Mouse (Mus musculus) neural tube, embryonic 11.5 days (tissue): ENCODE data around the gene Fxyd5. TPM values are rescaled to one million over a fixed set of nuclear protein-coding genes. Genes with fewer than 3 reads are reported as not detected.

ENCODE experiments used
- ATAC-seq: fragments of 200-750 bp; cut with Nextera tagmentation; 2 replicates; pipeline ENCODE4 v1.8.0; 2017; ENCODE audit warnings: moderate number of reproducible peaks, mild to moderate bottlenecking, moderate TSS enrichment, moderate library complexity; ENCODE audit not compliant: insufficient read depth, low FRiP score, low TSS enrichment
- DNase-seq: peaks from one replicate; pipeline ENCODE4 v3.0.0-alpha.2; 2015; ENCODE audit warnings: low spot score
- H3K27ac ChIP-seq: fragments of 300-500 bp; sonication (generic); 2 replicates; pipeline ENCODE4 v1.5.1; 2014; ENCODE audit warnings: low read depth, mild to moderate bottlenecking, low read length
- H3K27me3 ChIP-seq: fragments of 300-500 bp; sonication (generic); 2 replicates; pipeline ENCODE4 v1.6.1; 2014; ENCODE audit warnings: mild to moderate bottlenecking, low read length, mixed read lengths; ENCODE audit not compliant: control insufficient read depth, insufficient read depth
- H3K36me3 ChIP-seq: fragments of 300-500 bp; sonication (generic); 2 replicates; pipeline ENCODE4 v1.6.1; 2014; ENCODE audit warnings: mild to moderate bottlenecking, low read length, moderate library complexity, mixed read lengths; ENCODE audit not compliant: control insufficient read depth, insufficient read depth
- H3K4me1 ChIP-seq: fragments of 300-500 bp; sonication (generic); 2 replicates; pipeline ENCODE4 v1.6.1; 2014; ENCODE audit warnings: low read length, mixed read lengths; ENCODE audit not compliant: control insufficient read depth, insufficient read depth
- H3K4me2 ChIP-seq: fragments of 300-500 bp; sonication (generic); 2 replicates; pipeline ENCODE4 v1.6.1; 2014; ENCODE audit warnings: low read depth, mild to moderate bottlenecking, moderate library complexity
- H3K4me3 ChIP-seq: fragments of 300-500 bp; sonication (generic); 2 replicates; pipeline ENCODE4 v1.5.1; 2014; ENCODE audit warnings: low read depth, low read length
- H3K9ac ChIP-seq: fragments of 300-500 bp; sonication (generic); 2 replicates; pipeline ENCODE4 v1.6.1; 2014; ENCODE audit warnings: mild to moderate bottlenecking, low read length
- H3K9me3 ChIP-seq: fragments of 300-500 bp; sonication (generic); 2 replicates; pipeline ENCODE4 v1.6.1; 2016; ENCODE audit warnings: low read length; ENCODE audit not compliant: control insufficient read depth
- WGBS: fragments of 180-500 bp; shearing (Covaris S2); extraction: QIAGEN DNeasy Blood & Tissue Kit; methylation state at CpG from one replicate; pipeline ENCODE4 v1.1.7; 2014; 5-methylcytosine and 5-hydroxymethylcytosine counted together
- polyA plus RNA-seq: library from polyadenylated mRNA; unstranded; fragments of >200 nt; fragmentation: Nextera tagmentation; extraction: Ambion mirVana; gene quantifications from 2 replicates; pipeline ENCODE4 v1.2.1, GENCODE M21; 2014

Gene Fxyd5
- polyA plus RNA-seq, 1 experiment from 2014 or later = 17.3 TPM

GRCm38 (mm10) chr7:31059919-31060620 is 17.8 kb upstream of the Fxyd5 start:
- WGBS = 66% methylated on average over 11 of the region's 11 CpGs
- DNase-seq = no peak
- H3K4me3 ChIP-seq = no peak overlapping the region
- H3K9ac ChIP-seq = no peak overlapping the region
- peaks cover 5% of the 10 kb centered on the region for H3K4me1 ChIP-seq
- no peaks in the 10 kb centered on the region for H3K27me3 ChIP-seq
- H3K27ac ChIP-seq = peak overlapping the region; percentile 31; the same call in 1 of the 2 replicates
- H3K36me3 ChIP-seq = no peaks in the 10 kb centered on the region
- no peaks in the 10 kb centered on the region for H3K9me3 ChIP-seq
- ATAC-seq = no peak
- H3K4me2 ChIP-seq = peak overlapping the region; percentile 1; the same call in 1 of the 2 replicates

- H3K27me3 ChIP-seq = peaks cover 2% of the 10 kb centered on the region; the same call in 1 of the 2 replicates
- peak within 1 kb of the TSS; percentile 31; the same call in 1 of the 2 replicates for H3K27ac ChIP-seq
- no peaks in the 10 kb centered on the region for H3K9me3 ChIP-seq
- WGBS = 4% methylated on average over 2 of the region's 2 CpGs
- 0 out of 2 replicates have a peak within 1 kb of the TSS, but pooled peaks have one; percentile 1 for H3K4me2 ChIP-seq
- H3K9ac ChIP-seq = no peak within 1 kb of the TSS
- peaks cover 12% of the 10 kb centered on the region for H3K4me1 ChIP-seq
- peak; percentile 67; the same call in 1 of the 2 replicates for ATAC-seq
- H3K36me3 ChIP-seq = no peaks in the 10 kb centered on the region
- H3K4me3 ChIP-seq = no peak within 1 kb of the TSS
- DNase-seq = peak; percentile 85
Observed at GRCm38 (mm10) chr7:31059108-31059507, 16.8 kb upstream of the Fxyd5 start, which contains the start of gene Lgi4. Lgi4 (plus strand) TSS chr7:31059342.

- ATAC-seq = no peak
- WGBS = 88% methylated on average over 6 of the region's 6 CpGs
- H3K4me3 ChIP-seq = no peak overlapping the region
Observed at GRCm38 (mm10) chr7:31058211-31058610, 15.9 kb upstream of the Fxyd5 start.

GRCm38 (mm10) chr7:31057730-31058129 is 15.4 kb upstream of the Fxyd5 start:
- no peak overlapping the region for H3K4me3 ChIP-seq
- no peak overlapping the region for H3K27ac ChIP-seq
- H3K4me2 ChIP-seq = no peak overlapping the region
- no peak for DNase-seq
- 72% methylated on average over 5 of the region's 5 CpGs for WGBS
- no peaks in the 10 kb centered on the region for H3K9me3 ChIP-seq
- ATAC-seq = no peak
- H3K4me1 ChIP-seq = peaks cover 12% of the 10 kb centered on the region
- no peaks in the 10 kb centered on the region for H3K36me3 ChIP-seq
- no peak overlapping the region for H3K9ac ChIP-seq
- peaks cover 14% of the 10 kb centered on the region for H3K27me3 ChIP-seq

More at GRCm38 (mm10) chr7:31058211-31058610, 15.9 kb upstream of the Fxyd5 start:
- Histone ChIP-seq H3K36me3 (no peaks in the 10 kb centered on the region), H3K9me3 (no peaks in the 10 kb centered on the region), H3K4me2 (no peak overlapping the region), H3K4me1 (peaks cover 12% of the 10 kb centered on the region), H3K9ac (no peak overlapping the region), H3K27me3 (peaks cover 10% of the 10 kb centered on the region), H3K27ac (no peak overlapping the region)
- DNase-seq = no peak

GRCm38 (mm10) chr7:31057071-31057470 is 14.8 kb upstream of the Fxyd5 start, which contains the start of gene Fxyd1:
Fxyd1 (minus strand) TSS chr7:31057199.
- Histone ChIP-seq H3K4me3 (no peak within 1 kb of the TSS), H3K36me3 (no peaks in the 10 kb centered on the region), H3K27me3 (peaks cover 20% of the 10 kb centered on the region), H3K9me3 (no peaks in the 10 kb centered on the region), H3K27ac (no peak within 1 kb of the TSS), H3K9ac (no peak within 1 kb of the TSS), H3K4me1 (peaks cover 15% of the 10 kb centered on the region), H3K4me2 (no peak within 1 kb of the TSS)
- no peak for ATAC-seq
- 85% methylated on average over 2 of the region's 2 CpGs for WGBS
- no peak for DNase-seq

GRCm38 (mm10) chr7:31056448-31056847 is 14.2 kb upstream of the Fxyd5 start:
- peaks cover 25% of the 10 kb centered on the region for H3K27me3 ChIP-seq
- no peaks in the 10 kb centered on the region for H3K9me3 ChIP-seq
- H3K4me3 ChIP-seq = no peak overlapping the region
- H3K36me3 ChIP-seq = no peaks in the 10 kb centered on the region
- H3K4me1 ChIP-seq = peaks cover 15% of the 10 kb centered on the region
- ATAC-seq (no peak), DNase-seq (no peak)
- no peak overlapping the region for H3K9ac ChIP-seq
- no peak overlapping the region for H3K4me2 ChIP-seq
- 63% methylated on average over 7 of the region's 7 CpGs for WGBS
- H3K27ac ChIP-seq = no peak overlapping the region

GRCm38 (mm10) chr7:31055883-31056282 is 13.6 kb upstream of the Fxyd5 start:
- Histone ChIP-seq H3K36me3 (no peaks in the 10 kb centered on the region), H3K4me3 (no peak overlapping the region), H3K27me3 (peaks cover 30% of the 10 kb centered on the region), H3K9ac (no peak overlapping the region), H3K9me3 (no peaks in the 10 kb centered on the region), H3K27ac (no peak overlapping the region), H3K4me2 (no peak overlapping the region), H3K4me1 (peaks cover 15% of the 10 kb centered on the region)
- no peak for ATAC-seq
- no peak for DNase-seq
- 36% methylated on average over 3 of the region's 4 CpGs for WGBS

- no peak for ATAC-seq
- peaks cover 35% of the 10 kb centered on the region for H3K27me3 ChIP-seq
- no peaks in the 10 kb centered on the region for H3K9me3 ChIP-seq
- H3K4me1 ChIP-seq = peaks cover 15% of the 10 kb centered on the region
- H3K27ac ChIP-seq = no peak overlapping the region
- under 1% methylated on average over 9 of the region's 10 CpGs for WGBS
- H3K4me2 ChIP-seq = peak overlapping the region; percentile 14; the same call in 1 of the 2 replicates
- peak; percentile 50 for DNase-seq
- H3K36me3 ChIP-seq = no peaks in the 10 kb centered on the region
- H3K9ac ChIP-seq = no peak overlapping the region; the same call in 1 of the 2 replicates
- no peak overlapping the region for H3K4me3 ChIP-seq
Observed at GRCm38 (mm10) chr7:31055354-31055824, 13.1 kb upstream of the Fxyd5 start.
